Mouse (Mus musculus) embryonic facial prominence, embryonic 13.5 days (tissue): ENCODE data around the gene Mup20. TPM values are rescaled to one million over a fixed set of nuclear protein-coding genes. Genes with fewer than 3 reads are reported as not detected.
"Not testable (repeated sequence)": the region's sequence is repeated elsewhere in the genome, so short reads cannot be mapped to it uniquely, and the experiment has no call there.

Source experiments
- ATAC-seq: fragments of 200-750 bp; cut with Nextera tagmentation; 2 replicates; pipeline ENCODE4 v1.8.0; 2017; ENCODE audit warnings: low read depth; ENCODE audit not compliant: insufficient number of reproducible peaks, insufficient read depth, low FRiP score, low TSS enrichment
- H3K27ac ChIP-seq: fragments of 300-500 bp; sonication (generic); 2 replicates; pipeline ENCODE4 v1.5.1; 2015; ENCODE audit warnings: moderate library complexity, mild to moderate bottlenecking, inconsistent platforms
- H3K27me3 ChIP-seq: fragments of 300-500 bp; sonication (generic); 2 replicates; pipeline ENCODE4 v1.6.1; 2015; ENCODE audit warnings: mild to moderate bottlenecking, inconsistent platforms
- H3K36me3 ChIP-seq: fragments of 300-500 bp; sonication (generic); 2 replicates; pipeline ENCODE4 v1.6.1; 2015; ENCODE audit warnings: mild to moderate bottlenecking, inconsistent platforms
- H3K4me1 ChIP-seq: fragments of 300-500 bp; sonication (generic); 2 replicates; pipeline ENCODE4 v1.6.1; 2015; ENCODE audit warnings: inconsistent platforms
- H3K4me2 ChIP-seq: fragments of 300-500 bp; sonication (generic); 2 replicates; pipeline ENCODE4 v1.6.1; 2015; ENCODE audit warnings: moderate library complexity, mild to moderate bottlenecking, inconsistent platforms
- H3K4me3 ChIP-seq: fragments of 300-500 bp; sonication (generic); 2 replicates; pipeline ENCODE4 v1.5.1; 2015; ENCODE audit warnings: mild to moderate bottlenecking, inconsistent platforms
- H3K9ac ChIP-seq: fragments of 300-500 bp; sonication (generic); 2 replicates; pipeline ENCODE4 v1.6.1; 2015; ENCODE audit warnings: mild to moderate bottlenecking, inconsistent platforms
- H3K9me3 ChIP-seq: fragments of 300-500 bp; sonication (generic); 2 replicates; pipeline ENCODE4 v1.6.1; 2016; ENCODE audit warnings: inconsistent platforms
- WGBS: fragments of 180-500 bp; shearing (Covaris S2); methylation state at CpG from one replicate; pipeline ENCODE4 v1.1.7; 2015; ENCODE audit warnings: mixed read lengths; 5-methylcytosine and 5-hydroxymethylcytosine counted together
- polyA plus RNA-seq: library from polyadenylated mRNA; unstranded; fragments of >200 nt; fragmentation: Nextera tagmentation; extraction: Ambion mirVana; gene quantifications from 2 replicates; pipeline ENCODE4 v1.2.1, GENCODE M21; 2015

Mup20 gene
- polyA plus RNA-seq = not detected in 2 replicates

DNA sequence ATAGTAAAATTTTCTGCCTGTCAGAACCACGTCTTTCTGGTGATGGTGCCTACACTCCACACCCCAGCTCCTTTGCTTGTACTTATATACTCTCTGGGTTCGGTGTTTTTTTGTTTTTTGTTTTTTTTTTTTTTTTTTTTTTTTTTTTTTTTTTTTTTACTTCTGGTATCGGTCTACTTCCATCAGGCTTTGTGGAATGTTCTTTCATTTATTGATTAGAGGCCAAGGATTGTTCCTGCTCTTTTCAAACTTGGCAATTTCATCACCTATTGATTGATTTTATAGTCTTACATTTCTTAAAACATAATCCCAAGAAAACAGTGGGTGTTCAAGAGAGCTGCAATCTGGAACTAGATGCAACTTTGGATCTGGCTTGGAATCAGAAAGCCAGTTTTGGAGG, at the start of gene Mup20:
Gene Mup20 (minus strand): TSS at position 101 of the 400 bp plus-strand sequence.
- H3K4me1 ChIP-seq, H3K36me3 ChIP-seq, H3K27me3 ChIP-seq, ATAC-seq, H3K27ac ChIP-seq, H3K4me3 ChIP-seq, H3K4me2 ChIP-seq, H3K9ac ChIP-seq, H3K9me3 ChIP-seq: not testable (repeated sequence)
- 80% methylated on average over 3 of the region's 3 CpGs for WGBS

DNA sequence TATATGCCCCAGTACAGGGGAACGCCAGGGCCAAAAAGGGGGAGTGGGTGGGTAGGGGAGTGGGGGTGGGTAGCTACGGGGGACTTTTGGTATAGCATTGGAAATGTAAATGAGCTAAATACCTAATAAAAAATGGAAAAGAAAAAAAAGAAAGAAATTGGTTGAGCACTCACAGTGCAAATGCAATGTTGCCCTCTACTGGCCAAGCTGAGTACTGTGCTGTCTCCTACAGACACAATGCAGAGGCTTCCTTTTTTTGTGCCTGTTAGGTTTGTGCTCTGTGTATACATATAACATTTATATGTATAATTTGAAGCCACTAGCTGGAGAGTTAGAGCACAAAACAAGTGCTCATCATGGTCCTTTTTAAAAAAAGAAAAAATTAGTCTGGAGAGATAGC, 49.4 kb upstream of the Mup20 start:
- not testable (repeated sequence) for H3K9ac ChIP-seq, H3K4me1 ChIP-seq, H3K27me3 ChIP-seq, H3K4me2 ChIP-seq, H3K9me3 ChIP-seq, ATAC-seq, H3K27ac ChIP-seq, H3K36me3 ChIP-seq, H3K4me3 ChIP-seq
- WGBS = 57% methylated on average over 2 of the region's 2 CpGs

DNA sequence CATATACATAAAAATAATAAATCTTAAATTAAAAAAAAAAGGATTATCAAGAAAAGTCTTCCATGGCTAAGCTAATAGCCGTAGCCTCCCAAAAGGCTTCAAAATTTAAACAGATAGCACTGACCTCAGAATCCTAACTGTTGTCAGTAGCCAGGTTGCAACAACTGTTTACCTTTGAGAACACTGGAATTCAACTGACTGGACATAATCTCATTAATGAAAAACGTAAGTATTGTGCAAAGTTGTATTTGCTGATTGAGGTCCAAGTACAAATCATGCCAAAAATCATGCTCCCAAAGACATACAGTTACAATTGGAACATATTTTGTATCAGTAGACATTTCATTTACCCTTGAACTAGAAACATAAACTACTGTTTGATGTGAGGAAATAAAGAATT, 34.0 kb upstream of the Mup20 start:
- Histone ChIP-seq H3K9ac (no peak overlapping the region), H3K36me3 (no peaks in the 10 kb centered on the region), H3K9me3 (no peaks in the 10 kb centered on the region), H3K4me2 (no peak overlapping the region), H3K4me3 (no peak overlapping the region), H3K4me1 (no peaks in the 10 kb centered on the region), H3K27ac (no peak overlapping the region), H3K27me3 (no peaks in the 10 kb centered on the region)
- WGBS = 79% methylated on average over 2 of the region's 2 CpGs
- ATAC-seq = no peak

DNA sequence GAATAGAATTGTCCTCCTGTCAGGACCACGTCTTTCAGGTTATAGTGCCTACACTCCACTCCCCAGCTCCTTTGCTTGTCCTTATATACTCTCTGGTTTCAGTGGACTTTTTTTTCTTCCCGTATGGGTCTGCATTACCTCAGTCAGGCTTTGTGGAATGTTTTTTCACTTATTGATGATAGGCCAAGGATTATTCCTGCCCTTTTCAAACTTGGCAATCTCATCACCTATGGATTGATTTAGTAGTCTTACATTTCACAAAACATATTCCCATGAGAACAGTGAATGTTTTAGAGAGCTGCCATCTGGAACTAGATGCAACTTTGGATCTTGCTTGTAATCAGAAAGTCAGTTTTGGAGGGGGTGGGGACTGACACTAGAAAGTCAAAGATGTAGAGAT, 33.3 kb upstream of the Mup20 start, which contains the start of gene Mup3:
Gene Mup3 (minus strand): TSS at position 102 of the 400 bp plus-strand sequence.
- Histone ChIP-seq H3K27me3 (no peaks in the 10 kb centered on the region), H3K4me1 (no peaks in the 10 kb centered on the region), H3K36me3 (no peaks in the 10 kb centered on the region), H3K9me3 (no peaks in the 10 kb centered on the region), H3K4me3 (no peak within 1 kb of the TSS), H3K9ac (no peak within 1 kb of the TSS), H3K27ac (no peak within 1 kb of the TSS), H3K4me2 (no peak within 1 kb of the TSS)
- WGBS = 84% methylated on average over 2 of the region's 2 CpGs
- ATAC-seq = no peak

DNA sequence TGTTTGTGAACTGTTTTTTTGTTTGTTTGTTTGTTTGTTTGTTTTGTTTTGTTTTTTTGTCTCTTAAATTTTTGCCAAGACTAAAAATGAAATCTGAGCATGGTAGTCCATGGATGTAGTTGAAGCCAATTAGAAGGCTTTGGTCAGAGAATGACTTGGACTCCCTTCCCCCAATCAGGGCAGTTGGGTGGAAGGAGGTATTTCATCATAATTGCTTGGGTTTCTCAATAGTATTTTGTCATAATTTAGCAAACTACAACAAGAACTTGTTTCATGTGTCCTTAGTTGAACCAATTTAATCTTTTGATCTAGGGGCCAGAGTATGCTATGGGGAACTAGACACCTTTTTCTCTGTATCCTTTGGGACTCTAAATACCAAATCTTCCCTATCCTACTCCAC, 28.8 kb upstream of the Mup20 start:
- no peak overlapping the region for H3K27ac ChIP-seq
- no peak for ATAC-seq

DNA sequence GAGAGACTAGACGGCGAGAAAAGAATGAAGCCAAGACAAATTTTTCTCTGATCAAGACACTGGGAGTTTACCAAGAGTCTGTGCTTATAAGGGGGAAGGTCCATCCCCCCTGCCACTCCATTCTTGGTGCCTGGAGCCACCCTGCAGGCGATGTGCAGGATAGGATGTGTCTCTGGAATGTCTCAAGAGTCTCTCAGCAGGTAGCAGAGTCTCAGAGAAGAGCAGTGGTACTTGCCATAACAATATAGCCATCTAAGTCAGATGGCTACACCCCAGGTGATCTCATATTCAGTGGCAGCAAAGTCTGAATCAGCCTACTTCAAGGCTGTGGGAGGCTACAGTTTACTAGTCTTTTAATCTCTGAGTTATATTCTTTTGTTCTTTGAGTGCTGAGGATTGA, 21.2 kb upstream of the Mup20 start:
- no peak for ATAC-seq

More for the DNA sequence above, 28.8 kb upstream of the Mup20 start:
- H3K4me3 ChIP-seq = no peak overlapping the region
- no peak overlapping the region for H3K4me2 ChIP-seq
- no peaks in the 10 kb centered on the region for H3K36me3 ChIP-seq
- no peaks in the 10 kb centered on the region for H3K4me1 ChIP-seq
- no peaks in the 10 kb centered on the region for H3K9me3 ChIP-seq
- no peaks in the 10 kb centered on the region for H3K27me3 ChIP-seq
- no peak overlapping the region for H3K9ac ChIP-seq

DNA sequence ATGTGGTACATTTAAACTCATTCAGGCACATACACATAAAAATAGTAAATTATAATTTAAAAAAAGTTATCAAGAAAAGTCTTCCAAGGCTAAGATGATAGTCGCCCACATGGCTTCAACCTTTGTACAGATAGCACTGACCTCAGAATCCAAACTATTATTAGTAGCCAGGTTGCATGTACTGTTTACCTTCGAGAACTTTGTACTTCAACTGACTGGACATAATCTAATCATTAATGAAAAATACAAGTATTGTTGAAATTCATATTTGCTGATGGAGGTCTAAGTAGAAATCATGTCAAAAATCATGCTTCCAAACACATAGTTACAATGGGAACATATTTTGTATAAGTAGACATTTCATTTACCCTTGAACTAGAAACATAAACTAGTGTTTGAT, 822 bp upstream of the Mup20 start:
- not testable (repeated sequence) for H3K36me3 ChIP-seq, ATAC-seq, H3K9me3 ChIP-seq, H3K9ac ChIP-seq, H3K4me3 ChIP-seq, H3K27me3 ChIP-seq, H3K4me1 ChIP-seq, H3K27ac ChIP-seq, H3K4me2 ChIP-seq
- 78% methylated on average over 2 of the region's 2 CpGs for WGBS

More for the DNA sequence above, 21.2 kb upstream of the Mup20 start:
- no peak overlapping the region for H3K9ac ChIP-seq
- no peaks in the 10 kb centered on the region for H3K27me3 ChIP-seq
- H3K36me3 ChIP-seq = no peaks in the 10 kb centered on the region
- no peaks in the 10 kb centered on the region for H3K9me3 ChIP-seq
- no peak overlapping the region for H3K4me3 ChIP-seq
- WGBS = 65% methylated on average over 3 of the region's 3 CpGs
- no peaks in the 10 kb centered on the region for H3K4me1 ChIP-seq
- no peak overlapping the region for H3K27ac ChIP-seq
- H3K4me2 ChIP-seq = no peak overlapping the region

DNA sequence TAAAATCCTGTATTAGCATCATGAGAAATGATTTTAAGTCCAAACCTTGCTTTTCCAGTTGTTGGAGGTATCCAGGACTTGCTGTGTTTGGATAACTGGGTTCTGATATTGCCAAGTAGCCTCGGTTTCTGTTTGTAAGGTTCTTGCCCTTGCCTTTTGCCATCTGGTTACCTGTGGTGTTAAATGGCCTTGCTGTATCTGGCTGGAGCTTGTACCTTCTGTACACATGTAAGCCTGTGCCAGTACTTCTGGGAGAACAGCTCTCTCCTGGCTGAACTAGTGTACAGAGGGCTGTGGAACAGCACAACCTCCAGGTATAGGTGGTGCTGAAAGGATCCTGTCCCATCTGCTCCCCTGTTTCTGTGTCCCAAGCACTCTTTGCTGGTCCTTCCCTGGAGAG, 27.7 kb downstream of the Mup20 start:
- no peaks in the 10 kb centered on the region for H3K9me3 ChIP-seq
- no peak overlapping the region for H3K4me3 ChIP-seq
- WGBS = 78% methylated on average over 1 of the region's 1 CpGs
- no peaks in the 10 kb centered on the region for H3K4me1 ChIP-seq
- no peak overlapping the region for H3K9ac ChIP-seq
- ATAC-seq = no peak
- no peak overlapping the region for H3K4me2 ChIP-seq
- H3K27me3 ChIP-seq = no peaks in the 10 kb centered on the region
- H3K27ac ChIP-seq = no peak overlapping the region
- H3K36me3 ChIP-seq = no peaks in the 10 kb centered on the region

DNA sequence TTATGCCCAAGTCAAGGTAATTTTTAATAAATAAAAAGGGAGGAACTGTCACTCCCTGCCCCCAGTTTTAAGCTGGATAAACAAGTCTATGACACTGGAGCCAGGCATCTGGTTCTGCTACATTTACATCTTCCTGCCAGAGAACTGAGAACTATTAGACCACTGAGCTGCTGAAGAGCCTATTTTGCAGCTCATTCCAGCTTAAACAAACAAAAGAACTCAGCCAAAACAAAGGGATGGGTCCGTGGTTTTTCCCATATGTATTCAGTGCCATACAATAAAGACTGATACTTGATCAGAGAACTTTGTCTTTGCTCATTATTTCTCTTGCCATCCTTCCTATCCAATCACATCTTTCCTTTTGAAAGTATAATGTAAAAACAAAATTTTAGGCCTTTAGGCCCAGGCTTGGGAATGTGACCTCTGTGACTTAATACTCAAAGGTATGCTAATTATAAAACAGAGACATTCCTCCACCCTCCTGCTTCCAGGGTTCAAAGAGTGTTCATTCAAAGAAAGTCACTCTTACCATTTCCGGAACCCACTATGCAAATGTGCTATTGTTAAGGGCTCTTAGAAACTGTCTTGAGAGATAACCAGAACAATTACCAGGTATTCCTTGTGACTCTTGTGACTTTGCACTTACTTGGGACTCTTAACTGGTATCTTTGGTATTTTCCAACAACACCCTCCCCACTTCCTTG, 29.6 kb downstream of the Mup20 start:
- no peak overlapping the region for H3K4me3 ChIP-seq
- no peak for ATAC-seq
- no peak overlapping the region for H3K27ac ChIP-seq
- no peaks in the 10 kb centered on the region for H3K9me3 ChIP-seq
- H3K36me3 ChIP-seq = no peaks in the 10 kb centered on the region
- no peak overlapping the region for H3K9ac ChIP-seq
- H3K4me1 ChIP-seq = no peaks in the 10 kb centered on the region
- 58% methylated on average over 2 of the region's 2 CpGs for WGBS
- H3K27me3 ChIP-seq = no peaks in the 10 kb centered on the region
- no peak overlapping the region for H3K4me2 ChIP-seq

DNA sequence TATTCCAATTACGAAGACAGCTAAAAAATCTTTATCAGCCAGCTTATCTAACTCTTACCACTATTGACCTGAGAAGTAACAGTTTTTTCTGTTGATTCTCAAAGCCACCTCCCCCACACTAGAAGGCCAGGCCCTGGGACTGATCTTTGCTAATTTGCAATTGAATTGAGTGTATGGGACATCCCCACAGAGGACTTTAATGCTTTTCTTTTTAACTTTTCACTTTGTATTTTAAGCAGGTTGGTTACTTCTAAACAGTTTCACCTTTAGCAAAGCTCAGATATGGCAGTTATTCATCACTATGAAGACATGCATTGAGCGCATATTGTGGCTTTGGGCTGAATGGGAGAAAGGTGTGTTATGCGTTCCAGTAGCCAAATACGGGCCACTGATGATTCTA, 30.3 kb downstream of the Mup20 start:
- no peaks in the 10 kb centered on the region for H3K36me3 ChIP-seq
- no peak overlapping the region for H3K9ac ChIP-seq
- H3K27ac ChIP-seq = no peak overlapping the region
- WGBS = 89% methylated on average over 4 of the region's 4 CpGs
- no peaks in the 10 kb centered on the region for H3K27me3 ChIP-seq
- H3K4me3 ChIP-seq = no peak overlapping the region
- no peak for ATAC-seq
- no peaks in the 10 kb centered on the region for H3K4me1 ChIP-seq
- H3K4me2 ChIP-seq = no peak overlapping the region
- no peaks in the 10 kb centered on the region for H3K9me3 ChIP-seq

DNA sequence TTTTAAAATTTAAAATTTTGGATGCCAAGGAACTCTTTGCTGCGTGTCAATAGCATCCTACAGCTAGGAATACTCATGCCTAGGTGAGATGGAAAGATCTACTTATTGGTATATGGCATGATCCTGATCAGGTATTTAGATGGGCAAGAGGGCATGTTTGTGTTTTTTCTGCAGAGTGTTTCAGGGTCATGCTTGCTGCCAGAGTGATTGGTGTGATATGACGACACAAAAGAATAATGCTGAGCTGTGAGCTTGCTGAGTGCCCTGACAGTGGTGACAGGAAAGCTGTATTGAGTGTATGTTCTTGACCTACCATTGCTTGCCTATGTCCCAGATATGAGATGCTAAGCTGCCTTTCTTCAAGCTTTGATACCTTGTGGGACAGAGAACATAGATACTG, 30.8 kb downstream of the Mup20 start:
- no peaks in the 10 kb centered on the region for H3K4me1 ChIP-seq
- no peak overlapping the region for H3K4me2 ChIP-seq
- no peaks in the 10 kb centered on the region for H3K27me3 ChIP-seq
- WGBS = 80% methylated on average over 2 of the region's 2 CpGs
- no peak overlapping the region for H3K27ac ChIP-seq
- H3K9me3 ChIP-seq = no peaks in the 10 kb centered on the region
- H3K9ac ChIP-seq = no peak overlapping the region
- no peak overlapping the region for H3K4me3 ChIP-seq
- no peaks in the 10 kb centered on the region for H3K36me3 ChIP-seq
- ATAC-seq = no peak

DNA sequence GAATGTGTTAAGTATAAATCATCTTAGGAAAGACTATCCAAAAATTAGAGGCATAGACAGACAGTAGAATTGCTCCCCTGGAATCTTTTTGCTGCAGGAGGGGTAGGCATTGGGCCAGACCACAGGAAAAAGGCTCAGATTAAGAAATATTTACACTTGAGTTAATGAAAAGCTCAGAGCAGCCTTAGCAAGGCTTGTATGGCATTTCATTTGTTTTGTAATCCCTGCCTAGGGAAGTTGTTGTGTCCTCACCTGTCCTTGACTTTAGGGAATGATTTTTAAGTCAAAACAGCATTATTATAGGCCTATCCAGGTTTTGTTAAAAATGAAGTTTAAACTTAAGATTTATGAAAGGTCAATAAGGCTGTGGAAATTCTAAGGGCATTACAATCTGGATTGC, 33.4 kb downstream of the Mup20 start:
- ATAC-seq, H3K27ac ChIP-seq, H3K9me3 ChIP-seq, H3K9ac ChIP-seq, H3K36me3 ChIP-seq, H3K4me1 ChIP-seq, H3K27me3 ChIP-seq, H3K4me2 ChIP-seq, H3K4me3 ChIP-seq: not testable (repeated sequence)
